Mouse (Mus musculus) macrophage (primary cell): ENCODE data around the gene Slc4a1. TPM values are rescaled to one million over a fixed set of nuclear protein-coding genes. Genes with fewer than 3 reads are reported as not detected.

Source experiments
- H3K27ac ChIP-seq: fragments of 350-480 bp; formaldehyde crosslinking; 2 replicates; pipeline ENCODE4 v1.9.0; 2021
- H3K36me3 ChIP-seq: fragments of 350-480 bp; formaldehyde crosslinking; 2 replicates; pipeline ENCODE4 v1.9.0; 2021; ENCODE audit errors: inconsistent target
- H3K4me3 ChIP-seq: fragments of 350-480 bp; formaldehyde crosslinking; 2 replicates; pipeline ENCODE4 v1.9.0; 2021; ENCODE audit errors: inconsistent target
- H3K79me2 ChIP-seq: fragments of 350-480 bp; formaldehyde crosslinking; 2 replicates; pipeline ENCODE4 v1.9.0; 2021; ENCODE audit errors: inconsistent target
- WGBS: methylation state at CpG from one replicate; pipeline ENCODE4 v1.1.7; 2026; ENCODE audit warnings: inconsistent platforms; ENCODE audit not compliant: missing documents; 5-methylcytosine and 5-hydroxymethylcytosine counted together
- polyA plus RNA-seq: library from polyadenylated mRNA; stranded (reverse); fragments of 250-400 nt; gene quantifications from 3 replicates; pipeline ENCODE4 v1.2.4, GENCODE M21; 2018; ENCODE audit warnings: inconsistent platforms

Gene Slc4a1
- polyA plus RNA-seq, 1 experiment from 2014 or later = not detected

- Histone ChIP-seq H3K27ac (no peak overlapping the region), H3K4me3 (no peak overlapping the region), H3K79me2 (no peaks in the 10 kb centered on the region), H3K36me3 (peaks cover 29% of the 10 kb centered on the region)
- 80% methylated on average over 5 of the region's 9 CpGs for WGBS
Measured at GRCm38 (mm10) chr11:102308104-102308503, 57.9 kb downstream of the Slc4a1 start.

GRCm38 (mm10) chr11:102305359-102305758 is 60.6 kb downstream of the Slc4a1 start:
- no peaks in the 10 kb centered on the region for H3K79me2 ChIP-seq
- no peak overlapping the region for H3K27ac ChIP-seq
- WGBS = 68% methylated on average over 3 of the region's 3 CpGs
- no peak overlapping the region for H3K4me3 ChIP-seq
- peaks cover 23% of the 10 kb centered on the region for H3K36me3 ChIP-seq

GRCm38 (mm10) chr11:102304141-102304540 is 61.9 kb downstream of the Slc4a1 start:
- Histone ChIP-seq H3K4me3 (no peak overlapping the region), H3K27ac (no peak overlapping the region), H3K36me3 (peaks cover 23% of the 10 kb centered on the region), H3K79me2 (no peaks in the 10 kb centered on the region)
- 88% methylated on average over 2 of the region's 2 CpGs for WGBS

GRCm38 (mm10) chr11:102299839-102300238 is 66.2 kb downstream of the Slc4a1 start:
- Histone ChIP-seq H3K79me2 (peaks cover 10% of the 10 kb centered on the region), H3K4me3 (no peak overlapping the region), H3K36me3 (no peaks in the 10 kb centered on the region), H3K27ac (no peak overlapping the region)
- 13% methylated on average over 1 of the region's 1 CpGs for WGBS

Other genes starting within 250 kb of the Slc4a1 start
- not detected in 3 replicates for gene Nags, start 220.7 kb downstream of the Slc4a1 start, polyA plus RNA-seq
- gene Tmem101, start 209.8 kb downstream of the Slc4a1 start, polyA plus RNA-seq = 4.6 to 11.0 TPM (median 10.6 TPM) in 3 replicates
- gene Lsm12, start 180.9 kb downstream of the Slc4a1 start, polyA plus RNA-seq = 28.1 to 59.1 TPM (median 48.0 TPM) in 3 replicates
- gene G6pc3, start 176.6 kb downstream of the Slc4a1 start, polyA plus RNA-seq = 17.7 to 29.9 TPM (median 27.6 TPM) in 3 replicates
- gene Hdac5, start 136.0 kb downstream of the Slc4a1 start, polyA plus RNA-seq = 31.9 to 58.0 TPM (median 47.9 TPM) in 3 replicates
- gene BC030867, start 117.3 kb downstream of the Slc4a1 start, polyA plus RNA-seq = 0.22 to 4.2 TPM (median 1.5 TPM) in 3 replicates
- gene Asb16, start 97.5 kb downstream of the Slc4a1 start, polyA plus RNA-seq = not detected in 3 replicates
- 30.1 to 47.5 TPM (median 30.9 TPM) in 3 replicates for gene Tmub2, start 81.3 kb downstream of the Slc4a1 start, polyA plus RNA-seq
- gene Atxn7l3, start 69.6 kb downstream of the Slc4a1 start, polyA plus RNA-seq = 14.9 to 36.0 TPM (median 29.4 TPM) in 3 replicates
- 44.6 to 66.0 TPM (median 62.1 TPM) in 3 replicates for gene Ubtf, start 46.5 kb downstream of the Slc4a1 start, polyA plus RNA-seq
- gene Rundc3a, start 27.2 kb upstream of the Slc4a1 start, polyA plus RNA-seq = 0.12 to 1.0 TPM (median 0.30 TPM) in 3 replicates
- gene Slc25a39, start 41.7 kb upstream of the Slc4a1 start, polyA plus RNA-seq = 110 to 131 TPM (median 120 TPM) in 3 replicates
- 2,366 to 2,992 TPM (median 2,461 TPM) in 3 replicates for gene Grn, start 64.1 kb upstream of the Slc4a1 start, polyA plus RNA-seq
- not detected in 3 replicates for gene Fam171a2, start 81.5 kb upstream of the Slc4a1 start, polyA plus RNA-seq
- gene Itga2b, start 103.9 kb upstream of the Slc4a1 start, polyA plus RNA-seq = 0.73 to 0.90 TPM (median 0.79 TPM) in 3 replicates
- gene Gpatch8, start 190.2 kb upstream of the Slc4a1 start, polyA plus RNA-seq = 14.4 to 21.0 TPM (median 17.4 TPM) in 3 replicates
- gene Gm11627, start 213.3 kb upstream of the Slc4a1 start, polyA plus RNA-seq = not detected in 3 replicates
- not detected in 3 replicates for gene Fzd2, start 238.2 kb upstream of the Slc4a1 start, polyA plus RNA-seq